Mouse (Mus musculus) kidney, adult 2 months (tissue): ENCODE results near the gene Cts6.

Experiments
- CTCF ChIP-seq: fragments of 200-500 bp; conservative IDR thresholded peaks from 2 replicates; pipeline ENCODE4 v1.5.1; 2011; ENCODE audit warnings: low read depth, mild to moderate bottlenecking, control low read depth, low read length, moderate library complexity, mixed read lengths; ENCODE audit not compliant: insufficient read depth, insufficient read length
- POLR2A ChIP-seq: fragments of 200-500 bp; IDR thresholded peaks from one replicate; pipeline ENCODE4 v1.6.1; 2011; ENCODE audit warnings: low read depth, low read length, control low read depth

DNA sequence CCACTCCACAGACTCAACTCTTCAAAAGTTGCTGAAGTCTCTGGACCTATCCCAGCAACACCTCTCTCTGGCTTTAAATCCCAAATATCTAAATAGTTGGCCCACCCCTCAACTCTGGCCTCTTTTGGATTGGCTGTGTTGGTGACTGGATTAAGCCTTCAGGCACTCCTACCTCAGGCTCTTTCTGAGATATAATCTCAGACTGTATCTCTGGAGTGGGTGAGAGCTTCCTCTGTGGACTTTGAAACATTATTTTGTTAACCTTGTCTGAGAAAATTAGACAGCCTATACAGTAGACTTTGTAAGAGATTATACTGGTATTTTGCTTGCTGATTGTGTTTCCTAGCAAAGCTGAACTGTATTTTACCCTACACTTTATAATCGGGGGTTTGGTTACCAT lies 39.1 kb downstream of the Cts6 start, which contains the start of gene Ctsr:
- TF ChIP-seq POLR2A = no peak
- TF ChIP-seq CTCF = no peak
